Mouse (Mus musculus) embryonic fibroblast, embryonic 13.5 days (primary cell): ENCODE measurements around the gene Letmd1.

Experiments used
- CTCF ChIP-seq: IDR thresholded peaks from 2 replicates; pipeline ENCODE4 v1.5.1; 2011; ENCODE audit warnings: mild to moderate bottlenecking, control low read depth, low read length, moderate library complexity, borderline replicate concordance; ENCODE audit not compliant: insufficient read depth
- POLR2A ChIP-seq: IDR thresholded peaks from 2 replicates; pipeline ENCODE4 v1.6.1; 2011; ENCODE audit warnings: low read depth, mild to moderate bottlenecking, control low read depth, low read length, moderate library complexity

DNA sequence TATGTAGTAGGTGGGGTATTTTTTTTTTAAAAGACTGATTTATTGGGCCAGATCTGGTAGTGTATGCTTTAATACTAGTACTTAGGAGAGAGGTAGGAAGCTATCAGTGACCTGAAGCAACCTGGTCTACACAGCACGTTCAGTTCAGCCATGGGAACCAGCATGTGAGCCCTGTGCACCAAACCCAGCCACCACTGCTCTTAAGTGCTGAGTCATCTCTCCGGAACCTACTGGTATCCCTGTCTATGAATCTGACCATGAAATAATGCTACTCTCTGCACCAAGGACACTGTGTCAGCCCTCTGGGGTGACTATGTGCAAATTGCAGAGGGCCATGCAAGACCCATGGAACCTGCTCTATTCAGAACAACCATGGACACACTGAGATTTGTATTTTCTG lies 18.2 kb downstream of the Letmd1 start:
- TF ChIP-seq POLR2A (no peak), CTCF (no peak)
